22 mouse cellular contexts compared by ENCODE assay signal in the genomic region with DNA sequence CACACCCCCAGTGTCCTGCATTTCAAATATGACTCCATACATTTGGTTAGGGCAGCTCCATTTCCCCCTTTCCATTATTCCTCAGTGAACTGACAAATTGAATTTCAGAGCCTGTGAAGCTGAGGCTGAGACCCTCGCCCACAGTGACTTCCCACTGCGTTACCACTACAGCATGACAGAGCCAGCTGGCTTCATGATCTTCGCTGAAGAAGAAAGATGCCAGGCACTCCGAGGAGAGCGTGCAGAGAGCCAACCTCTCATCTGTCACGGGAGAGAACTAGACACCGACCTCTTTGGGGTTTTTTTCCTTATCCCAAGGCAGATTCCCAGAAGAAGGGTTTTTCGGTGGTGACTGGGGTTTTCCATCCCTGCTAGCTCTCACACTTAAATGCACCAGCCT.
A peak's percentile ranks its signal among the peaks of the same experiment; 100 is the strongest.
DNase-seq lines count a peak whose midpoint lies in the region; ATAC-seq and TF ChIP-seq lines count a peak whose summit lies in the region.
"Had no signal": no experiment of that assay in that cellular context is flagged by ENCODE, and none has a peak within 500 bp of the region (broad histone marks: within the 10 kb centered on the region; RNA-seq: fewer than 3 reads in every experiment).

No protein-coding gene starts in this region.

- no peak for TF ChIP-seq CTCF in midbrain, postnatal 0 days (IDR thresholded peaks at IDR 0.05)

- H3K4me3 ChIP-seq in forebrain, embryonic 14.5 days (ENCODE audit: low read depth, low read length) = no peak overlapping the region
- no peak overlapping the region for H3K4me3 ChIP-seq in forebrain, embryonic 11.5 days (ENCODE audit: low read depth, low read length)
- no peak overlapping the region for H3K4me3 ChIP-seq in hindbrain, embryonic 16.5 days (ENCODE audit: low read length)
- H3K4me3 ChIP-seq in hindbrain, embryonic 14.5 days (replicated peaks; ENCODE audit: low read length) = no peak overlapping the region
- no peak overlapping the region for H3K4me3 ChIP-seq in midbrain, postnatal 0 days (ENCODE audit: low read depth, low read length)
- H3K4me3 ChIP-seq in midbrain, embryonic 10.5 days = no peak overlapping the region
- H3K4me3 ChIP-seq: forebrain, embryonic 10.5 days; gastrocnemius, adult 2 months; heart, embryonic 10.5 days; heart, embryonic 13.5 days had no signal

- H3K27ac ChIP-seq in forebrain, embryonic 14.5 days (ENCODE audit: low read depth, low read length) = no peak overlapping the region
- H3K27ac ChIP-seq in forebrain, embryonic 11.5 days (ENCODE audit: low read depth, low read length) = no peak overlapping the region
- peak overlapping the region; percentile 30; the same call in 1 of the 2 replicates for H3K27ac ChIP-seq in hindbrain, embryonic 16.5 days (ENCODE audit: low read depth, low read length)
- no peak overlapping the region for H3K27ac ChIP-seq in hindbrain, embryonic 14.5 days
- H3K27ac ChIP-seq in midbrain, postnatal 0 days (ENCODE audit: low read depth, low read length) = no peak overlapping the region
- no peak overlapping the region for H3K27ac ChIP-seq in midbrain, embryonic 10.5 days (replicated peaks)
- H3K27ac ChIP-seq: forebrain, embryonic 10.5 days; gastrocnemius, adult 2 months; heart, embryonic 10.5 days; heart, embryonic 13.5 days had no signal

- H3K27me3 ChIP-seq in forebrain, embryonic 14.5 days (replicated peaks; ENCODE audit: control insufficient read depth, insufficient read depth, low read length) = no peaks in the 10 kb centered on the region
- H3K27me3 ChIP-seq in forebrain, embryonic 11.5 days (ENCODE audit: control insufficient read depth, insufficient read depth, low read length) = no peaks in the 10 kb centered on the region
- H3K27me3 ChIP-seq in hindbrain, embryonic 16.5 days (replicated peaks; ENCODE audit: control insufficient read depth, insufficient read depth, low read length) = no peaks in the 10 kb centered on the region
- no peaks in the 10 kb centered on the region for H3K27me3 ChIP-seq in hindbrain, embryonic 14.5 days (ENCODE audit: control insufficient read depth, insufficient read depth, low read length)
- H3K27me3 ChIP-seq in midbrain, postnatal 0 days (ENCODE audit: insufficient read depth, low read length) = no peaks in the 10 kb centered on the region
- H3K27me3 ChIP-seq in midbrain, embryonic 10.5 days (ENCODE audit: low read depth, poor library complexity, severe bottlenecking) = no peaks in the 10 kb centered on the region; the same call in 1 of the 2 replicates
- H3K27me3 ChIP-seq: heart, embryonic 13.5 days had no signal

- no peaks in the 10 kb centered on the region for H3K4me1 ChIP-seq in forebrain, embryonic 14.5 days (ENCODE audit: control insufficient read depth, insufficient read depth, low read length)
- H3K4me1 ChIP-seq in forebrain, embryonic 11.5 days (replicated peaks; ENCODE audit: control insufficient read depth, insufficient read depth, low read length) = no peaks in the 10 kb centered on the region
- no peaks in the 10 kb centered on the region for H3K4me1 ChIP-seq in hindbrain, embryonic 16.5 days (ENCODE audit: control insufficient read depth, insufficient read depth, low read depth, low read length)
- H3K4me1 ChIP-seq in hindbrain, embryonic 14.5 days (replicated peaks; ENCODE audit: control insufficient read depth, insufficient read depth, low read length) = no peaks in the 10 kb centered on the region
- H3K4me1 ChIP-seq in midbrain, postnatal 0 days (ENCODE audit: insufficient read depth, low read length) = no peaks in the 10 kb centered on the region; the same call in 1 of the 2 replicates
- 0 out of 2 replicates have a peak, but pooled peaks cover 2% of the 10 kb centered on the region for H3K4me1 ChIP-seq in midbrain, embryonic 10.5 days
- H3K4me1 ChIP-seq: forebrain, embryonic 10.5 days had no signal

- WGBS in forebrain, embryonic 14.5 days = 76% methylated on average over 8 of the region's 8 CpGs
- 82% methylated on average over 8 of the region's 8 CpGs for whole genome bisulfite sequencing in forebrain, embryonic 11.5 days
- WGBS in hindbrain, embryonic 16.5 days = 61% methylated on average over 8 of the region's 8 CpGs
- 64% methylated on average over 8 of the region's 8 CpGs for WGBS in hindbrain, embryonic 14.5 days
- 71% methylated on average over 8 of the region's 8 CpGs for WGBS in midbrain, postnatal 0 days
- WGBS in midbrain, embryonic 10.5 days = 86% methylated on average over 8 of the region's 8 CpGs

- DNase-seq in forebrain, embryonic 14.5 days (ENCODE audit: low spot score) = peak; percentile 18
- no peak for DNase-seq in forebrain, embryonic 11.5 days (ENCODE audit: low spot score)
- DNase-seq in hindbrain, embryonic 14.5 days (ENCODE audit: low spot score) = no peak
- DNase-seq in midbrain, postnatal 0 days (ENCODE audit: low spot score) = peak; percentile 73
- no peak for DNase-seq in midbrain, embryonic 10.5 days (ENCODE audit: low spot score)
- DNase-seq: adrenal gland, adult 2 months; adrenal gland, postnatal 14 days; cerebellum, adult 18-20 months; cerebellum, adult 9-11 months; gastrocnemius, adult 2 months; gastrocnemius, postnatal 14 days; heart, adult 18-20 months; heart, postnatal 14 days; heart, postnatal 4 days; kidney, adult 2 months had no signal

- no peaks in the 10 kb centered on the region for H3K9me3 ChIP-seq in forebrain, embryonic 14.5 days (replicated peaks; ENCODE audit: control insufficient read depth, low read length)
- no peaks in the 10 kb centered on the region for H3K9me3 ChIP-seq in forebrain, embryonic 11.5 days (ENCODE audit: control insufficient read depth, low read length)
- H3K9me3 ChIP-seq in hindbrain, embryonic 16.5 days (ENCODE audit: control insufficient read depth, low read length) = no peaks in the 10 kb centered on the region
- H3K9me3 ChIP-seq in hindbrain, embryonic 14.5 days (ENCODE audit: control insufficient read depth, low read length) = no peaks in the 10 kb centered on the region
- H3K9me3 ChIP-seq in midbrain, postnatal 0 days (ENCODE audit: low read length) = no peaks in the 10 kb centered on the region
- no peaks in the 10 kb centered on the region for H3K9me3 ChIP-seq in midbrain, embryonic 10.5 days (replicated peaks)
- H3K9me3 ChIP-seq: forebrain, embryonic 10.5 days; heart, embryonic 10.5 days; heart, embryonic 13.5 days had no signal

- H3K36me3 ChIP-seq in forebrain, embryonic 14.5 days (ENCODE audit: control insufficient read depth, insufficient read depth, low read length) = no peaks in the 10 kb centered on the region
- no peaks in the 10 kb centered on the region for H3K36me3 ChIP-seq in forebrain, embryonic 11.5 days (ENCODE audit: control insufficient read depth, insufficient read depth, low read length)
- H3K36me3 ChIP-seq in hindbrain, embryonic 16.5 days (ENCODE audit: control insufficient read depth, insufficient read depth, low read length) = no peaks in the 10 kb centered on the region
- H3K36me3 ChIP-seq in hindbrain, embryonic 14.5 days (replicated peaks; ENCODE audit: control insufficient read depth, insufficient read depth) = no peaks in the 10 kb centered on the region
- no peaks in the 10 kb centered on the region for H3K36me3 ChIP-seq in midbrain, postnatal 0 days (ENCODE audit: insufficient read depth, low read length)
- H3K36me3 ChIP-seq in midbrain, embryonic 10.5 days = no peaks in the 10 kb centered on the region
- H3K36me3 ChIP-seq: forebrain, embryonic 10.5 days; heart, embryonic 10.5 days; heart, embryonic 13.5 days had no signal

- no peak overlapping the region for H3K4me2 ChIP-seq in forebrain, embryonic 14.5 days (ENCODE audit: low read length)
- H3K4me2 ChIP-seq in forebrain, embryonic 11.5 days (ENCODE audit: low read depth, low read length, severe bottlenecking) = no peak overlapping the region
- H3K4me2 ChIP-seq in hindbrain, embryonic 16.5 days (ENCODE audit: low read length) = no peak overlapping the region
- H3K4me2 ChIP-seq in hindbrain, embryonic 14.5 days (replicated peaks) = no peak overlapping the region
- no peak overlapping the region for H3K4me2 ChIP-seq in midbrain, postnatal 0 days (ENCODE audit: low read depth, low read length, poor library complexity, severe bottlenecking)
- H3K4me2 ChIP-seq: heart, embryonic 13.5 days had no signal

- ATAC-seq in forebrain, embryonic 14.5 days = no peak
- no peak for ATAC-seq in forebrain, embryonic 11.5 days (replicated peaks; ENCODE audit: low FRiP score)
- ATAC-seq in hindbrain, embryonic 16.5 days = peak; percentile 80
- ATAC-seq in hindbrain, embryonic 14.5 days (ENCODE audit: low FRiP score) = no peak
- ATAC-seq in midbrain, postnatal 0 days (ENCODE audit: low FRiP score) = no peak
- ATAC-seq: CD4-positive, CD25-positive, alpha-beta regulatory T cell, adult 4 months; forebrain, embryonic 16.5 days; intestine, postnatal 0 days had no signal

- H3K9ac ChIP-seq in forebrain, embryonic 14.5 days (ENCODE audit: low read length) = no peak overlapping the region
- no peak overlapping the region for H3K9ac ChIP-seq in forebrain, embryonic 11.5 days (ENCODE audit: low read length)
- no peak overlapping the region for H3K9ac ChIP-seq in hindbrain, embryonic 16.5 days (ENCODE audit: low read depth, low read length)
- no peak overlapping the region for H3K9ac ChIP-seq in hindbrain, embryonic 14.5 days
- H3K9ac ChIP-seq in midbrain, postnatal 0 days (replicated peaks; ENCODE audit: low read length, poor library complexity, severe bottlenecking) = no peak overlapping the region
- H3K9ac ChIP-seq: heart, embryonic 13.5 days had no signal

Comparison
In these comparisons a context has a peak if more than half of its experiments do, and no peak if none do; other contexts are left out.
1. DNase-seq: peak in forebrain, embryonic 14.5 days (single experiment) and midbrain, postnatal 0 days (single experiment); none in forebrain, embryonic 11.5 days (single experiment), hindbrain, embryonic 14.5 days (single experiment) and midbrain, embryonic 10.5 days (single experiment).